Mouse (Mus musculus): ENCODE data around the gene Map2k3.

The Map2k3 gene

DNA sequence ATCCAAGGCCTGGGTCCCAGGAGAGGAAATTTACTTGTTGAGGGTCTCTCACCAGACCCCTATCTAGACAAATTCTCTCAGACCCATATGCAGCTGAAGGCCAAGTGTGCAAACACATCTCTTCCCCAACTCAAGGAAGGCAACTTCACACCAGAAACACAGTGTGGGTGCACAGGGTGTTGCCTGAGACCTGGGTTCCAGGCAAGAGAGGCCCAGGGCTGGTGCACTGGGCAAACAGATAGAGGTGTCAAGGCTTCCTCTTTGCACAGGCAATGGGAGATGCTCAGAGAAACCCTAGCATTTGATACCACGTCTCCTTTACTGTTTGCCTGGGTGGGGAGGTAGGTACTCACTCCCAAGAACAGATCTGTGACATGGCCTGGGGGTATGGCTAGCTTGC, 6.9 kb upstream of the Map2k3 start:
- DNase-seq (ENCODE audit: low spot score in 2 of 2): no peak

DNA sequence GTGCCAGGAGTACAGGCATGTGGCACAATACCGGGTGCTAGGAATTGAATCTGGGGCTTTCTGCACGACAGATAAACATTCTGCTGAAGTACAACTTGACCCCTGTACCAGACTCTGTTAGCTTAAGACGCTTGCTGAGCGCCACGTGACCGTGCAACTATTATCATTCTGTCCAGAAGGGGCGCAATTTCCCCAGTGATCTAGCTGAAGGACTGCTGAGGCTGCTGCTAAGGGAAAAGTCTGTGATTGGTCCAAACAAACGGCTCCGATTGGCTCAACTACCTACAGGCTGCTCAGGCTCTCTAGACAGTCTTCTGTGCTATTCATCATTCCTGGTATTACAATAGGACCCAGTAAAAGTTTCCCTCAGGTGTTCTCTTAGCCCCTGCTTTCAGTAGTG, 4.6 kb upstream of the Map2k3 start:
- peak; percentile 80 to 90 for DNase-seq (ENCODE audit: low spot score in 2 of 2)

DNA sequence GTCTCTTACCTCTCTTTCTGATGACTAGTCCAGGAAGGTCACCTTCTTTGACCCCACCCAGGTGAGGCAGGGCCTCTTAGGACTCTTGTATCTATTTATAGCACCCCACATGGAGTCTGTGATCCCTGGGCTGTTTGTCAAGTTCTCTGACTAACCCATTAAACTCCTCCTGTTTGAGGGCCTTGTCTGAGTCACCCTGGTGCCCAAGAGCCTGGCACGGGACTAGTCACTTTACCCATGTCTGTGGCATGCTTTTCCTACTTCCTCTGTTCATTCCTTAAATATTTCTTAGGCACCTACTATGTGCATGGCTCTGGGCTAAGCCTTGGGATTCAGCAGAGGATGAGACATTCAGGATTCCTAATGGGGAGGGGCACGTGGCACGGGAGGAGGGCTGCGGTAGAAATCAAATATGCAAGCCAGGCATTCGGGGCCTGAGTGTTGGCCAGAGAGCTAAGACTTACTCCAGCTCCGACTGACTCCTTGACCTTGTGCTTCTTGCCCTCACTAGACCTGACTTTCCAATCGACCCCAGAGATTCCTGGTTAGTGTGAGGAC, 1.0 kb upstream of the Map2k3 start:
- DNase-seq (ENCODE audit: low spot score in 2 of 2): no peak

DNA sequence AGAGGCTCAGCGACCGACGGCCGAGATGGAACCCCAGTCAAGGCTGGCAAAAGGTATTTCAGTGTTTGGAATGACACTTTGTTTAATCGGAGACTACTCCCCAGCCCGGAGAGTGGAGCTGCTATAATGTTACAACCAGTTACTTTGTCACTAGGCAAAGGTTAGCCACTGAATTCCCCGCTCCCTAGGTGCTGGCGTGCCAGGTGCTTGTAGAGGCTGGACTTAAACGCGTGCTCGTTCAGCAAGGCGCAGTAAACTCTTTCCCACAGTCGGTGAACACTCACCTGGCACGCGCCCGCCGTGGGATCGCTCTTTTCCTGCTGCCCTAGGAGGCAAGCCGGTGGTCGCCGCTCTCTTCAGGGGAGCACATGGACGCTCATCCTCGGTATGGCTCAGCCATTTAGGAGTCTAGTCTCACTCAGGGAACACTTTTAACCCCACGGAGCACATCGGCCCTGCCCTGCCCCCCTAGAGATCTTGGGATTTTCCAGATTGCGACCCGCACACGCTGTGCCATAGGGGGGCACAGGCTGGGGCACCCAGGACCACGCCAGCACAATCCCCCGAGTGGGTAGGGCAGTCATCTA, 458 bp upstream of the Map2k3 start:
- DNase-seq (ENCODE audit: low spot score in 2 of 2): peak in 1 of 2 experiments; percentile 26

DNA sequence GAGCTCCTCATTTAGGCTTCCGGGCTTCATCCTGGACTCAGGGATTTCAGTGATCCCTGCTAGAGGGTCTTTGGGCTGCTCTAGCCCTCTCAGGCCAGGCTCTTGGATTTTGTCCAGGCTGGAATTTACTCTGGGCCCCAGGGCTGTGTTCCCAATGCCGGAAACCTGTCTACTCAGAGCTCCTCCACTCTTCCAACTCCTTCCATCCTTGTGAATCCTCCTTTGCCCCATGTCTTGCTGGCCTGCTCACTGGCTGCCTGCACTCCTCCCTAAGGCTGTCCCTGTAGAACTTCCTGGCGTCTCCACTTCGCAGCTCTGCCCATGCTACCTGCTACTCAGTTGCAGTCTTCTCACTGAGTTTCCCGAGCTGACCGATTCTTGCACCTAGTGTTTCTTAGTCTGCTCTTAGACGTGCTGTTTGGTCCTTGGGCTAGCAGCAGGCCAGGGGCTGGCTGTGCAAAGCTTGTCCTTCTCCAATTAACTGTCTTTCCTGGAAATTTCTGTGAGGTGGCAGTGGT, 729 bp downstream of the Map2k3 start:
- DNase-seq (ENCODE audit: low spot score in 2 of 2): peak in 1 of 2 experiments; percentile 11

DNA sequence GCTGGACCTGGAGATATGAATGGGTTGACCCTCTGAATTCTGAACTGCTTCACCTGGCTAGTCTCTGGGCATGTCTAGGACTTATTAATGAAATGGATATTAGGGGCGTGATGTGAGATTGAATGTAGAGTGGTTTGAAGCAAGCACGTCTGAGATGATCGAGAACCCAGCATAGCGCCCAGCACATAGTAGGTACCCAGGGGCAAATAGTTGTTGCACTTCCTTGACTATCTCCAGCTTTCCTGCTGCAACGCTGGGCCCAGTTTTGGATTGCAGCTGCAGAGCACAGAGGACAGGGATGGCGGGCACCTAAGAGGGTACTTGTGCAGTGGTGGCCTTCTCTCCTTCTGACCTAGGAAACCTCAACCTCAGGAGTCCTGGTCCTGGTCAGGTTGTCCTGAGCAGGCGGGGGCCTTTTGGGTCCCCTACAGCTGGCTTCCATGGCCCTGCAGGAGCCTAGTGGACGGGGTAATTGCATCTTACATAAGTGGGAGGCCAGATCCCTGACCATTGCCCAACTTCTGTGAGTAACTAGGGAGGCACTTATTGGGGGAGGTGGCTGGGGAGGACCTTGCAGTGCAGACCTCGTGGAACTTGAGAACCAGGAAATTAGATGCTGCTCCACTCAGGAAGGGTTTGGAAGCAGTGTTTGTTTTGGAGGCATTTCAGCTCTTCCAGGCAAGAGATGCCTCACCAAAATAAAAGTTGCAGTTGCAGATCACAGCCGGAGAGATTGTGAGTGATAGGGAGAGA, 1.5 kb downstream of the Map2k3 start:
- DNase-seq (ENCODE audit: low spot score in 2 of 2): no peak

DNA sequence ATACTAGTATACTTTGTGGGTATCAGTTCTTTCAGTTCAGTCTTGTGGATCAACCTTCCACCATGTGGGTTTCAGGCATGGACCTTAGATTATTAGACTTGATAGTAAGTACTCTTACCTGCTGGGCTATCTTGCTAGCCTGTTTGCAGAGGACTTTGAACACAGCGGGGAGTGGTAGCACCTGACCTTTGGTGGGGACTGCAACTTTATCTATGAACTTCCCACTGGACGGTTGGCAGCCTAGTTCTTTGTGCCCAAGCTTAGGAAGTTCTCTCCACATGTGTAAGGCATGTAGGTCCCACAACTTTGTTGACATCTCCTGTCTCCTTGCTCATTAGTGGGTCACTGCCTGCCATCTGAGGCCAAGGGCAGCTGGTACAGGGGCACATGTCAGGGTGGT, 3.0 kb downstream of the Map2k3 start:
- no peak for DNase-seq (ENCODE audit: low spot score in 2 of 2)

DNA sequence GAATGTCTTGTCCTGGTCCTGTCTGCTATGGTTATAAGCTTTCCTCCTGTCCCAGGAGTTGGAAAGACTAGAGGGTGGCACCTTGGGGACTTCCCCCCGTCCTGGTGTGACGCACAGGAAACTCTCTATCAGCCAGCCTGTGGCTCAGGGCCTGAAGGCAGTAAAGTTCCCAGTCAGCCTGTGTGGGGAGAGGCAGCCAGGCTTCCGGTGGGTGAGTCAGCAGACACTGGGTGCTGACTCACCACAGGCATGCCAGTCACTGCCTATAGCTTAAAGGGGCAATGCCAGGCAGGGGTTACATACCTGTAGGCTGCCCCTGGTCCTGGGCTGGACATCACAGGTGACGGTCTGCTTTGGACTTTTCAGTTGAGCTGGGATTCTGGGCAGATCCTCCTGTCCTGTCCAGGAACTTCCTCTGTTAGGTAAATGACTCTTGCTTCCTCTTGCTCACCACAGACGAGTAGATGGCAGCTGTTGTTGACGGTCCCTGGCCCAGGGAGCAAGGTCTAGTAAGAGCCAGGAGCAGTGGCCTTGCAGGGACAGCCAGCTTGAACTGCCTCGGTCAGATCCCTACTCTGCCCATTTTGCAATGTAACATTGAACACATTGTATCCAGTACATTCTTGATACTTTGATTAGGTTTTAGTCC, 3.6 kb downstream of the Map2k3 start:
- DNase-seq (ENCODE audit: low spot score in 2 of 2): peak; percentile 61 to 65

DNA sequence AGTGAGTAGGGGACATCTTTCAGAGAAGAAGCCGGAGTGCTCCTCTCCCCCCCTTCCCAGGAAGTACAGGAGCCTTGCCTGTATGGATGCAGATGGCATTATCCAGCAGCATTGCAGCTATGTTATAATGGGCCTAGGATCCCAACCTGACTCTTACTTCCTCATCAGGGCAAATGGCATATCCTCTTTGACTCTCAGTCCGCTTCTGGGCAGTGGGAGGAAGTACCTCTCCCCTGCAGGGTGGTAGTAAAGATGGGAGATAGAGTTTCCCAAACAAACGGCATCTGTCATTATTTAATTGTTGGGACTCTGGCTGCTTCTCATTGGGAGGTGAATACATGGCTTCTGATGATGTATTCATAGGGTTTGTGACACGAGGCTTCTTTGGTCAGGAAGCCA, 4.1 kb downstream of the Map2k3 start:
- DNase-seq (ENCODE audit: low spot score in 2 of 2): no peak

DNA sequence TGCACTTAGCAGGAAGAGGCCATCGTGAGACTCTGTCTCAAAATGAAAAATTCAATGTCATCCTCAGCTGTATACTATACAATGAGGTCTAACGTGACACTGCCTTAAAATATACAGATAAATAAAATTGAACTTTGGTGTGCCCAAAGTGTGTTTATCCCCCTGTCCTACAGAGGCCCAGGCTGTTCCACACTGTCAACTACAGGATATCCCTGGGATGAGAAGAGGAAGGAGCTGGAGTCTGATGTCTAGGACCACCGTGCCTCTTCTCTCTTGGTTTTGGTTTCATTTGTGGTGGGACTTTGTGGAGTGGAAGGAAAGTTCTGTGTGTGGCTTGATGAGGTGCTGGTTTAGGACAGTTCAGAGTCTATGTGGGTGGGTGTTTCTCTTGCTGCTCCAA, 5.8 kb downstream of the Map2k3 start:
- DNase-seq (ENCODE audit: low spot score in 2 of 2): no peak

DNA sequence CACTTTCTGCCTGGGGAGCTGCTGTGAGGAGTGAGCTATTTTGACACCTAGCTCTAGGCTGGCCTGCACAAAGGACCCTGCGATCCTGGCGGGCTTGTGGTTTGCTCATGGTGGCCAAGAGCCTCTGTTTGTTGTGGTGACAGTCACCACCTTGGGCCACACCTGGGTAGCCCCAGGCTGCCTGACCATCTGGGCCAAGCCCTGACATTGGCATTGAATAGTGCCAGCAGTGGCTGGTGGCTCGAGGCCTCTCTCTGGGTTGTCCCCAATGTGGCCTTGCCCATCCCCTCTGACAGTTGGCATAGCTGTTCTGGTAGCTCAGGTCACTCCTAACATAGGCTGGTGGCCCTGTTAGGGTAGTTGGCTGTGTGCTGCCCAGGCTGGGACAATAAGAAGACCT, 7.7 kb downstream of the Map2k3 start:
- DNase-seq (ENCODE audit: low spot score in 2 of 2): no peak

DNA sequence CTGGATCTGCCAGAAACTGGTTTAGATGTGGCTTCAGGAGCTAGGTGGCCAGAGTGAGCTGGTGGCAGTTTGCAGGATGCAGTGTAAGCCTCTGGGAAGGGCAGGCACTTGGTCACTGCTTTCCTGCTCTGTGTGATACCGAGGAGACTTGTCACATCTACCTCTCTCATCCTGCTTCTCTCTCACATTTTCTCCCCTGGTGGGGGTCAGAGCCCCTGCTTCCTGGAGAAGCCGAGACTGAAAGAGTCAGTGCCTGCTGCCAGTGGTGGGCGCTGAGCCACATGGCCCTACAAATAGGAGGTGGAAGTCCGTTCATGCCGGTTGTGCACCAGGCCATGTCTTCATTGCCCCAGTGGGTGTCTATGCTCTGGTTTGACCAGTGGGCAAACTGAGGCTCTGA, 8.7 kb downstream of the Map2k3 start:
- no peak for DNase-seq (ENCODE audit: low spot score in 2 of 2)

DNA sequence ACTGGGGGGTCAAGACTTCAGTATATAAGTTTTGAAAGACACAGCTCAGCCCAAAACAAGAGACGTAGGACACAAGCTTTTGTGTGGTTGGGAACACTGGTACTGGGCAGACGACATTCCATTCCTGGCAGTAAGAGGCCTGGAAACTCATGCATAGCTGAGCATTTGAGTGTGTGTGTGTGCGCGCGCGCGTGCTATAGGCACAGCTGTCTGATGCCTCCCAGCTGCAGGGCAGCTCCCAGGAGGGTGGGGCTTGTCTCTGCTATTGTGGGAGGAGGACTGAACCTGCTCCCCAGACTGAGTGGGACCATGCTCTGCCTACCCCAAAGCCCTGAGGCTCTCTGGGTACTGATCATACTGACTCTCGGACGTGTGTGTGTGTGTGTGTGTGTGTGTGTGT, 9.5 kb downstream of the Map2k3 start:
- DNase-seq (ENCODE audit: low spot score in 2 of 2): no peak

DNA sequence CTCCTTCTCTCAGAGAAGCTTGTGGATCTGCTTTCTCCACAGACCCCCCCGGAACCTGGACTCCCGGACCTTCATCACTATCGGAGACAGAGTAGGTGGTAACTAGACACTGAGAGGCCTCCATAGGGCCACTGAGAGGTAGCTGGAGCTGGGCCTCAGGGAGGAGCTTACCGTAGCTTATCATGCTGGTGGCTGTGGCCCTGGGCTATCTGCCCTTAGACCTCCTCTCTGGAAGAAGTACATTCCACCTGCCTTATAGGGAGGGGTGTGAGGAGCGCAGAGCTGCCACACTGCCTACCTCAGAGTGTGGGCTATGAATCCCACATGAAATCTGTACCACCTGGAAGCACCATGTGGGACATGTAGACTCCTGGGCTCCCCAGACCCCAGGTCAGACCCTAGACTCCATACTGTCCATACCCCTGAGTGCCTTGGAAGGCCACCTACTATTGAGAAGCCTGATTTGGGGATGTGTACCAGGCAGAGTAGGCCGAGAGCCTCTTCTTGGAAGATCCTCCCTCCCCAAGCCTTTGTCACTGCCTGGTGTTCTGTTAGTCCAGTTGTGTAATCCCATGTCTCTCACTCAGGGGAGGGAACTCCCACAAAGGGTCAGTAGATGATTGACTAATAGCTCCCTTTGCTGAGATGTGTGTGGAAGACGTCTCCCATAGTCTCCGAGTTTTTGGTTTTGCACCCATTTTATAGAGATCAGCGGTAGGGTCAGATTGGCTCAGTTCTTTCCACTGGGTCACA, 10.6 kb downstream of the Map2k3 start:
- DNase-seq (ENCODE audit: low spot score in 2 of 2): no peak

DNA sequence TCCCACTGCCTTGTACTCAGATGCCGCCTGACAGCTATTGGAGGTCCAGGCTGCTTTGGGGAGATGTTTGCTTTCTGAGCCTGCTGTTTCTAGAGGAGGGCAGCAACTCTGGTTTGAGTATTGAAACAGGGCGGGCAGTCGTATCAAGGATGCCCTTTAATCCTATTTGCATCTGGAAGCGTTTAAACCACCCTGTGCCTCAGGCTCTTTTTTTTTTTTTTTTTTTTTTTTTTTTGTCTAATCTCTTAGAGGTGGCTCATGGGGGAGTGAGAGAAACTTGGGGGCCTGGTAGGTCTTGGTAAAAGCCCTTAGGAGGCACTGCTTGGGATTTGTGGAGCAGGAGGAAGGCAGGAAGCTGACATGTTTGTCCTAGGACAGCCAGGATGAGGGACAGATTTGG, 13.2 kb downstream of the Map2k3 start:
- no peak for DNase-seq (ENCODE audit: low spot score in 2 of 2)

DNA sequence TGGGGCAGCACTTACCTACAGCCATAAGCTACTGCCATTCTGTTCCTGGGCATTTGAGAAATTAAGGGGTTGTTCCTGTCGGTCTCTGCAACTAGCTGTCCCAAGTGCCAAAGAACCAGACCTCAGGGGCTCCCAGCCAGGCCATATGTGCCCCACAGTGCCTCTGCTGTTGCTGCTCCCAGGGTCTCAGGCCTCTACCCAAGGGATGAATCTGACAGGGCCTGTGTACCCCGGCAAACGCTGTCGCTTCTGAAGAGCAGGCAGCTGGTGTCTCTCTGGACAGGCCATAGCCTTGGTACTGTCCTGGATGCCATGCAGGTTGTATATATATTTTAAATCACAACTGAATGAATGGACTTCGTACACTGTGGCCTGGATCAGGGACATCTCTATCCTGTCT, 20.1 kb downstream of the Map2k3 start:
- no peak for DNase-seq (ENCODE audit: low spot score in 2 of 2)

DNA sequence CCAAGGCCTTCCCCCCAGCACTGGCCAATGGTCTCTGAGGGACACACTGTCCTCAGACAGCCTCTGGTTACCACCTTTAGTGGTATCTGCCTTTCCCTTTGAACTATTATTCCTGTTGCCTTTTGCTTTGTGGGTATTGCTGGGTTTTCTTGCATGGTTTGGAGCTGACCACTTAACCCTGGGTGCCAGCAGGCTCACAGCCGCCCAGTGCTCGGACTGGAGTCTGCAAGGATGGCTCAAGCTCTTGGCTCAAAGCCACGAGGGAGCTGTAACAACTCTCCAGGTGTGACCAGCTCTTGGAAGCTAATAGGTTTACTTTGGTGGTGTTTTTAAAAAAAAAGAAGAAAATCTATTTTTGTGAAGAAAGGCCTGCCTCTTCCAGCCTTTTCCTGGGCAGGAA, 20.5 kb downstream of the Map2k3 start:
- no peak for DNase-seq (ENCODE audit: low spot score in 2 of 2)

DNA sequence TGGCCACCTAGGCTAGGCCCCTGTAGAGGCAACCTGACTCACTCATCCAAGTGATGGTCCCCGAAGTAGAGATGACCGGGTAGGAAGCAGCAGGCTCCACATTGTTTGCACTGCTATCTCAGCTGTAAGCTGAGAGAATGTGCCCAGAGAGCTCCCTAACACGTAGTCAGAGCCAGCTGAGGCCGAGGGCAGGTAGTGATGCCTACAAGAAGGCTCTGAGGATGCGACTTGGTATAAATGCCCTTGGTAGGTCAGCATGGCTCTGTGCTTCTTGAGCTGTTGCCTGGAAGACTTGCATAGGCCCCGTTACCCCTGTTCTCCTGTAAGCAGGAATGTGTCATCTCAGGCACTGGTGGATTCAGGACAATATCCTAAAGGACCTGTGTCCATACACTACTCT, 21.2 kb downstream of the Map2k3 start:
- DNase-seq (ENCODE audit: low spot score in 2 of 2): no peak

DNA sequence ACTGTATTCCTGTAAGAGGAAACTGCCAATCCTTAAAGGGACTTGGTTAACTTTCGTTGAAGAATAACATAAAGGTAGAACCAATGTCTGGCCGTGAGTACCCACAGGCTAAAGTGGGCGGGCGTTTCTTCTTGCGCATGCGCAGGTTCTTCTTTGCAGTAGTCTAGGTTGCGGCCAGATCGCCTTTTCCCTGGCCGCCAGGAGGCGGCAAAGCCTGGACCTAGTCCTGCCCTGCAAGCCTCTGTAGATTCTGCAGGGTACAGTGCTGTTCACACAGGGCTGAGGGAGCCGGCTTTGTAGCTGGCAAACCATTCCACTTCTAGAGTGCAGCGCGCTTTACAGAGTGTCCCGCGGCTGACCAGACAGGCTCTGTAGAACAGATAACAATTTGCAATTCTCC, 22.0 kb downstream of the Map2k3 start:
- peak; percentile 63 to 77 for DNase-seq (ENCODE audit: low spot score in 2 of 2)

DNA sequence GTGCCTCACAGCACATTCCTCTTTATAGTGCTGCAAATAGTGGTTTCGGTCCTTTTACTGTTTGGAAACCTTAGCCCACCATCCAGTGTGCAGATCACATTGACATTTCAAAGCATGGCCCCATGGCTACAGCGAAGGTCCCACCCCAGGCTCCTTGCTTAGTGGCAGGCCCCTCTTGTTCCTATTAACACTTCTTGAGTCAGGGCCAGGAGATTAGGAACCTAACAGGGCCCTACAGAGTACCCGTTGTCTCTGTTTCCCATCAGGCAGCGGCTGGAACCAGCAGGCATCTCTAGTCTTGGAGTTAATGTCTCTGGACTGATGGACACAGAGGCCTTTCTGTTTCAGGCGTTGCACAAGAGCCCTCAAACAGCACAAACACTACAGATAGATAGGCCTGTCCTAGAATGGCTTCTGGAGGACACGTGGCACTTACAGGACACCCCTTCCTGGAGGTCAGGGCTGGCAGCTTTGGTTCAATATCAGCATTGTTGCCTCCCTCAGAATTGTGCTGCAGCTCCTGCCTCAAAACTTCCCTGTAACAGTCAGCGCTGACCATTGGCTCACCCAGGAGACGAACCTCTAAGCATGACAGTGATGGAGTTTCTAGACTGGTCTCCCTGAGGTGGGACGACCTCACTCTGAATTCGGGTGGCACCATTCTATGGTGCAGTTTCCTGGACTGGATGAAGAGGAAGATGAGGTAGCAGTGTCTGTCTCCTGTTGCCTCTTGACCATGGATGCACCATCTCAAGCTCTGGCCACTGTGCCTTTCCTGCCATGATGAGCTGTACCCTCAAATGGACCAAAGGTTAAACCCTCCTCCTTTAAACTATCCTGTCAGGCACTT, 22.6 kb downstream of the Map2k3 start:
- no peak for DNase-seq (ENCODE audit: low spot score in 2 of 2)

All from thymus, postnatal 10 days (tissue).